Mouse (Mus musculus) layer of hippocampus, postnatal 14 days (tissue): Measurements from ENCODE around the gene Pramel6. TPM values are rescaled to one million over a fixed set of nuclear protein-coding genes. Genes with fewer than 3 reads are reported as not detected.
"Not testable (repeated sequence)": the region's sequence is repeated elsewhere in the genome, so short reads cannot be mapped to it uniquely, and the experiment has no call there.

Experiments
- DNase-seq, 2 experiments: peaks; one replicate each; pipeline ENCODE4 v3.0.0; 2021 to 2022; ENCODE audit warnings: low spot score in 2 of 2, mixed read lengths in 1 of 2
- long read RNA-seq, 2 experiments: library from polyadenylated mRNA; stranded (forward); transcript quantifications; one replicate each; pipeline ENCODE4 v2.0.0; 2021
- total RNA-seq, 2 experiments: library from RNA; stranded (reverse); gene quantifications; 2 replicates each; pipeline ENCODE4 v1.2.3; 2021

The Pramel6 gene
- not detected for total RNA-seq
- long read RNA-seq, experiment 1, result 0 reads
- long read RNA-seq, experiment 2, result 0 reads

- DNase-seq, result no peak
These were observed at the start of gene Pramel6 for GRCm38 (mm10) chr2:87506265-87506664. TSS of gene Pramel6 (plus strand) at chr2:87506565.

DNA sequence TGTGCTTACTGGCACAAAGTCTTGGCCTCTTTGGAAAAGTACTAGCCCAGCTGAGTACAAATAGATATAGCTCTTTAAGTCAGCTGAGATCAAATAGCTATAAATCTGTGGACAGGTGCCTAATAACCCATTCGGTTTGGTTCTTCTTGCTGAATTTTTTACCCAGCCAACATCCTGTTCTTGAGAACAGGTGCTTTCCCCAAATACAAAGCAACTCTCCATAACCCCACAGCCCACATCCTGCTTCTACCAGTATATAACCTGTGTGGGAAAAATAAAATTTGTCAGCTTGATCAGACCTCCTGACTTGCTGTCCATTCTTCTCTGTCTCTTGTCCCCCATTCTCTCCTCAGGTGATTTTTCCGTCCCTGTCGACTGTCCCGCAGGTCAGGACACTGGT lies 44.6 kb upstream of the Pramel6 start:
- no peak for DNase-seq

DNA sequence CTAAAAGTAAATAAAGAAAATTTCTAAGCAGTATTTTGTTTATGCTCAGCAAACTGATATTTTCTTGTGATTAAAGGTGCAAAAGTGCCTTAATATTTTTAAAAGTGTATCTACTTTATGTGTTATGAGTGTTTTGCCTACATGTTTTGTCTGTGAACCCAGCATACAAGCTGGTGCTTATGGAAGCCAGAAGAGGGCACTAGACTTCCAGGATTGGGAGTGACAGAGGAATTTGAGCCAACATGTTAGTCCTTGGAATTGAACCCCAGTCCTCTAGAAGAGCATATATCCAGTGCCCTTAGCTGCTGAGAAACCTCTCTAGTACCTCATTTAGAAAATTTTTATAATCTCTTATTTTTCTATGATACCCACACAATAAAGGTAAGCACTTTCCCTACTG lies 26.2 kb upstream of the Pramel6 start:
- no peak for DNase-seq

- DNase-seq, result no peak
These were observed 25.2 kb upstream of the Pramel6 start for GRCm38 (mm10) chr2:87481158-87481557.

- DNase-seq, result no peak
These were observed 24.1 kb upstream of the Pramel6 start for GRCm38 (mm10) chr2:87482276-87482675.

DNA sequence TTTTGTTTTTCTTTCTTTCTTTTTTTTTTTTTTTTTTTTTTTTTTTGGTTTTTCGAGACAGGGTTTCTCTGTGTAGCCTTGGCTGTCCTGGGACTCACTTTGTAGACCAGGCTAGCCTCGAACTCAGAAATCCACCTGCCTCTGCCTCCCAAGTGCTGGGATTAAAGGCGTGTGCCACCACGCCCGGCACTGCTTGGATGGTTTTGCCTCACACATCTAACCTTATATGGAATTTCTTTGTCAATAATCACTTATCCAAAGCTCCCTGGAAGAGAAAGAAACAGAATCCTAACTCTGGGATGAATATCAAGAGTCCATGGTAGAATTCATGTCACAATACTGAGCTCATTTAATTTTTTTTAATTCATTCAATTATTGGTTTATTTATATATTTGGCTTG lies 9.4 kb upstream of the Pramel6 start, which contains the start of gene Pramel7:
Gene Pramel7, minus strand, starts transcription at position 101 of the 400 bp plus-strand sequence.
- not testable (repeated sequence) for DNase-seq

DNA sequence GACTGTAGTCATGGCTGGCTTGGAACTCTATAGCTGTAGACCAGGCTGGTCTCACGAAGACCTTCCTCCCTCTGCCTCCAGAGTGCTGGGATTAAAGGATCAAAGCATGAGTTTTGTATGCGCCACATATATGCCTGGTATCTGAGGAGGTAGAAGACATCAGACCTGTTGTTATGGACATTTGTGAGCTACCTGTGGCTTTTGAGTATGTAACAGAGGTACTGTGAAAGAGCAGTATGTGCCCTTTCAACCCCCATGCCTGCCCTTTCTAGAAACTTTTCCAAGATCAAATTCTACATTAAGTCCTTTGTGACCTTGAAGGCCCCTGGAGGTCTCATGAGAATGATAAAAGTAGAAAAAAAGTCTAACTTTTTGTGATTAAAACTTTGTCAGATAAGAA lies 8.7 kb downstream of the Pramel6 start:
- DNase-seq, result no peak

DNA sequence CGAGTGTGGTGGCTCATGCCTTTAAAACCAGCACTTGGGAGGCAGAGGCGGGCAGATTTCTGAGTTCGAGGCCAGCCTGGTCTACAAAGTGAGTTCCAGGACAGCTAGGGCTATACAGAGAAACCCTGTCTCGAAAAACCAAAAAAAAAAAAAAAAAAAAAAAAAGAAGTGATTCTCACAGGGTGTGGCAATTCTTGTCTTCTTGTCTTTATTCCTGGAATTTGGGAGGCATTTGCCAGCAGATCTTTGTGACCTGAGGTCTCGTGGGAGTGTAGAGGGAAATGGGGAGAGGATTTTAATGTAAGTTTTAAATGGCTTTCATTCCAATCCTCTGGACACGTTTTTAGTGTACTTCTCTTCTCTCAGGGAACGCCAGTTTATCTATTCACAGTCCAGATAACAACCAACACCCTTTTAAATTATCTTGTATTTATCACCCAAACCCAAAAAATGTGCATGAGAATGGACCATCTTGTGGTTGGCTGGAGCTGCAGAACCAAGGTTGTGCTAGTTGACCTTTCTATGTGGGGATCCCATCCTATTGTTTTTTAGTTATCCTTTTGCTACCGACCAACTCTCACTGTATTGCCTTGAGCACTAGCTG lies 9.2 kb downstream of the Pramel6 start:
- no peak for DNase-seq

DNA sequence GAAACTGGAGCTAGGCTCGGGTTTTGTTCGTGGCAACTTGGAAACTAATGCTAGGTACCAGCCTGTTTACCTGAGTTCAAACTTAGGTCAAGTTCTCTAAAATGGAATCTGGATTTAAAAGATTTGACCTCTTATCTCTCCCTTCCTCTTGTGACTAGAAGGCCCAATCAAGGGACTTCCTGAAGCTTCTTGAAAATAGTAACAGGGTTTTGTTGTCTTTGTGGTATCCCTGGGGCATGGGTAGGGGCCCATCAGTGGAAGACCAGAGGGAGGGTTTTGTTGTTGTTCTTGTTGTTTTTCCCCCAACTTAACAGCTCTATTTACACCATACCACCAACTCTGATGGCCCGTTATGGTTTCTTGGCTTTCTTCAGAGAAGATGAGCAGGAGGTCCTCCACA lies 10.2 kb downstream of the Pramel6 start:
- DNase-seq, result no peak

GRCm38 (mm10) chr2:87520651-87521050 lies 14.3 kb downstream of the Pramel6 start:
- DNase-seq, result no peak

GRCm38 (mm10) chr2:87525899-87526616 lies 19.7 kb downstream of the Pramel6 start:
- DNase-seq, result peak; percentile 0 to 7

GRCm38 (mm10) chr2:87531496-87531895 lies 25.1 kb downstream of the Pramel6 start, which contains the start of gene Olfr153:
TSS of gene Olfr153 (plus strand) at chr2:87531796.
- DNase-seq, result no peak

GRCm38 (mm10) chr2:87534826-87535225 lies 28.5 kb downstream of the Pramel6 start:
- no peak for DNase-seq

GRCm38 (mm10) chr2:87545442-87545841 lies 39.1 kb downstream of the Pramel6 start, which contains the start of gene Olfr1128:
TSS of gene Olfr1128 (minus strand) at chr2:87545542.
- no peak for DNase-seq

Other genes starting within 250 kb of the Pramel6 start
- gene Olfr1116, start 239.0 kb upstream of the Pramel6 start, total RNA-seq, result not detected
- gene Olfr1118, start 199.0 kb upstream of the Pramel6 start, total RNA-seq, result not detected
- gene Olfr1120, start 151.8 kb upstream of the Pramel6 start, total RNA-seq, result not detected
- gene Olfr1121, start 136.7 kb upstream of the Pramel6 start, total RNA-seq, result not detected
- gene Olfr1122, start 120.7 kb upstream of the Pramel6 start, total RNA-seq, result not detected
- not detected for gene Olfr1123, start 89.9 kb upstream of the Pramel6 start, total RNA-seq
- gene Olfr1124, start 76.3 kb upstream of the Pramel6 start, total RNA-seq, result not detected
- not detected for gene Olfr1126, start 52.6 kb upstream of the Pramel6 start, total RNA-seq
- not detected for gene Pramel7, start 9.5 kb upstream of the Pramel6 start, total RNA-seq
- not detected for gene Olfr153, start 25.2 kb downstream of the Pramel6 start, total RNA-seq
- not detected for gene Olfr1128, start 39.0 kb downstream of the Pramel6 start, total RNA-seq
- gene Olfr1129, start 67.3 kb downstream of the Pramel6 start, total RNA-seq, result not detected
- gene Olfr1130, start 99.6 kb downstream of the Pramel6 start, total RNA-seq, result not detected
- not detected for gene Olfr1131, start 120.5 kb downstream of the Pramel6 start, total RNA-seq
- gene Olfr1132, start 131.0 kb downstream of the Pramel6 start, total RNA-seq, result not detected
- gene Olfr1133, start 140.8 kb downstream of the Pramel6 start, total RNA-seq, result not detected
- not detected for gene Olfr1134, start 151.9 kb downstream of the Pramel6 start, total RNA-seq
- not detected for gene Olfr1135, start 167.1 kb downstream of the Pramel6 start, total RNA-seq
- not detected for gene Olfr1136, start 187.4 kb downstream of the Pramel6 start, total RNA-seq
- not detected for gene Olfr1137, start 206.6 kb downstream of the Pramel6 start, total RNA-seq
- gene Olfr1138, start 233.4 kb downstream of the Pramel6 start, total RNA-seq, result not detected
- not detected for gene Olfr1140, start 237.2 kb downstream of the Pramel6 start, total RNA-seq
- gene Olfr1141, start 247.4 kb downstream of the Pramel6 start, total RNA-seq, result not detected